Mouse (Mus musculus) bone marrow, adult 2 months (tissue): ENCODE measurements around the gene Gpc6.

Experiments used
- CTCF ChIP-seq: fragments of 200-500 bp; IDR thresholded peaks from 2 replicates; pipeline ENCODE4 v1.5.1; 2011; ENCODE audit warnings: low read length, control low read depth; ENCODE audit not compliant: control insufficient read depth, insufficient read depth
- POLR2A ChIP-seq: fragments of 200-500 bp; IDR thresholded peaks from 2 replicates; pipeline ENCODE4 v1.6.1; 2011; ENCODE audit warnings: low read depth, mild to moderate bottlenecking, control low read depth, low read length, borderline replicate concordance; ENCODE audit not compliant: control insufficient read depth

DNA sequence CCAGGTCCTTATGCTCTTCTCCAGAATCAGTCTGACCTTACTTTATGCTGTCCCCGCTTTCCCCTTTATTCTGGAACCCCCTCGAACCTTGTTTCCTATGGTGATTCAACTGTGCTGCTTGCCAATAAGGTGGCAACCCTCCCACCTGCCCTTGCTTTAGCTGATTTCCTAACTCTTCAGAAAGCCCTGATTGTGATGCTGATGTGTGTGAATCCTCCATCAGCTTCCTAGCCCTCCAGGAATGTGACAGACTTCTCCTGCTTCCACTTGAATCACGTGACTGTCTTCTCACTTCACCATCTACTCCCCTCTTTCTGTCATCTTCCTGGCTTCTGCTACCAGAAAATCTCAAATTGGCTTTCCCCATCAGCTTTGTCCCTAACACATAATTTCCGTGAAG is 305.4 kb downstream of the Gpc6 start:
- TF ChIP-seq CTCF (no peak), POLR2A (no peak)
